Mouse (Mus musculus) embryonic facial prominence, embryonic 14.5 days (tissue): ENCODE results near the gene Eci3. TPM values are rescaled to one million over a fixed set of nuclear protein-coding genes. Genes with fewer than 3 reads are reported as not detected.

ENCODE experiments used
- polyA plus RNA-seq: library from polyadenylated mRNA; unstranded; fragments of >200 nt; fragmentation: Nextera tagmentation; extraction: Ambion mirVana; gene quantifications from 2 replicates; pipeline ENCODE4 v1.2.1, GENCODE M21; 2014

Eci3 gene
- polyA plus RNA-seq, 1 experiment from 2014 or later, result 2.1 TPM

Other genes with a start within 250 kb of the Eci3 start
- 0.28 TPM in 1 of 2 replicates, not detected in the other for gene Fam50b, start 229.0 kb downstream of the Eci3 start, polyA plus RNA-seq
- 76.1 and 84.6 TPM in 2 replicates for gene Prpf4b, start 88.5 kb downstream of the Eci3 start, polyA plus RNA-seq
- 1.1 and 1.3 TPM in 2 replicates for gene Fam217a, start 39.5 kb downstream of the Eci3 start, polyA plus RNA-seq
- not detected in 2 replicates for gene 4933417A18Rik, start 39.4 kb downstream of the Eci3 start, polyA plus RNA-seq
- gene Eci2, start 63.3 kb upstream of the Eci3 start, polyA plus RNA-seq, result 129 and 147 TPM in 2 replicates